Mouse (Mus musculus) liver, embryonic 12.5 days (tissue): ENCODE data around the gene Rimbp3. TPM values are rescaled to one million over a fixed set of nuclear protein-coding genes. Genes with fewer than 3 reads are reported as not detected.
"Not testable (repeated sequence)": the region's sequence is repeated elsewhere in the genome, so short reads cannot be mapped to it uniquely, and the experiment has no call there.

ENCODE experiments used
- ATAC-seq: fragments of 200-750 bp; cut with Nextera tagmentation; 2 replicates; pipeline ENCODE4 v1.8.0; 2017; ENCODE audit warnings: moderate number of reproducible peaks, mild to moderate bottlenecking, moderate library complexity
- H3K27ac ChIP-seq: fragments of 300-500 bp; sonication (generic); 2 replicates; pipeline ENCODE4 v1.5.1; 2016; ENCODE audit warnings: mild to moderate bottlenecking
- H3K27me3 ChIP-seq: fragments of 300-500 bp; sonication (generic); replicated peaks from 2 replicates; pipeline ENCODE4 v1.6.1; 2016; ENCODE audit warnings: mild to moderate bottlenecking, moderate library complexity
- H3K36me3 ChIP-seq: fragments of 300-500 bp; sonication (generic); 2 replicates; pipeline ENCODE4 v1.6.1; 2016; ENCODE audit warnings: mild to moderate bottlenecking, moderate library complexity
- H3K4me1 ChIP-seq: fragments of 300-500 bp; sonication (generic); 2 replicates; pipeline ENCODE4 v1.6.1; 2016
- H3K4me2 ChIP-seq: fragments of 300-500 bp; sonication (generic); 2 replicates; pipeline ENCODE4 v1.6.1; 2016; ENCODE audit warnings: mild to moderate bottlenecking, moderate library complexity
- H3K4me3 ChIP-seq: fragments of 300-500 bp; sonication (generic); 2 replicates; pipeline ENCODE4 v1.5.1; 2016; ENCODE audit warnings: mild to moderate bottlenecking, moderate library complexity
- H3K9ac ChIP-seq: fragments of 300-500 bp; sonication (generic); 2 replicates; pipeline ENCODE4 v1.6.1; 2016; ENCODE audit warnings: mild to moderate bottlenecking, moderate library complexity
- H3K9me3 ChIP-seq: fragments of 300-500 bp; sonication (generic); replicated peaks from 2 replicates; pipeline ENCODE4 v1.6.1; 2016; ENCODE audit warnings: mild to moderate bottlenecking, moderate library complexity
- WGBS: fragments of 180-500 bp; shearing (Covaris S2); methylation state at CpG from one replicate; pipeline ENCODE4 v1.1.7; 2016; ENCODE audit not compliant: insufficient replicate concordance; 5-methylcytosine and 5-hydroxymethylcytosine counted together
- polyA plus RNA-seq: library from polyadenylated mRNA; unstranded; fragments of >200 nt; fragmentation: Nextera tagmentation; extraction: Ambion mirVana; gene quantifications from 2 replicates; pipeline ENCODE4 v1.2.1, GENCODE M21; 2016

Gene Rimbp3
- 0.12 and 0.17 TPM in 2 replicates for polyA plus RNA-seq

GRCm38 (mm10) chr16:17208389-17209361 is at the start of gene Rimbp3:
Rimbp3 (plus strand) TSS chr16:17208603.
- no peaks in the 10 kb centered on the region for H3K9me3 ChIP-seq
- H3K4me3 ChIP-seq: peak within 1 kb of the TSS; percentile 69
- H3K27ac ChIP-seq: no peak within 1 kb of the TSS
- H3K4me2 ChIP-seq: peak within 1 kb of the TSS; percentile 99
- H3K4me1 ChIP-seq: peaks cover 27% of the 10 kb centered on the region
- H3K27me3 ChIP-seq: peaks cover 61% of the 10 kb centered on the region
- 1% methylated on average over 85 of the region's 85 CpGs for WGBS
- ATAC-seq: peak; percentile 68
- no peaks in the 10 kb centered on the region for H3K36me3 ChIP-seq
- peak within 1 kb of the TSS; percentile 64 for H3K9ac ChIP-seq

GRCm38 (mm10) chr16:17165478-17165877 is 42.9 kb upstream of the Rimbp3 start:
- not testable (repeated sequence) for H3K9ac ChIP-seq, H3K27ac ChIP-seq, H3K4me2 ChIP-seq, H3K9me3 ChIP-seq, H3K4me1 ChIP-seq, ATAC-seq, H3K27me3 ChIP-seq, H3K4me3 ChIP-seq
- peaks cover 76% of the 10 kb centered on the region for H3K36me3 ChIP-seq
- 71% methylated on average over 1 of the region's 1 CpGs for WGBS

GRCm38 (mm10) chr16:17167179-17167578 is 41.2 kb upstream of the Rimbp3 start:
- Histone ChIP-seq H3K9ac (no peak overlapping the region), H3K4me1 (no peaks in the 10 kb centered on the region), H3K4me3 (no peak overlapping the region), H3K27ac (no peak overlapping the region), H3K9me3 (no peaks in the 10 kb centered on the region), H3K36me3 (peaks cover 84% of the 10 kb centered on the region), H3K27me3 (no peaks in the 10 kb centered on the region), H3K4me2 (no peak overlapping the region)
- no peak for ATAC-seq

- Histone ChIP-seq H3K9ac (no peak overlapping the region), H3K36me3 (peaks cover 86% of the 10 kb centered on the region)
- no peak for ATAC-seq
These were observed 40.4 kb upstream of the Rimbp3 start for GRCm38 (mm10) chr16:17168049-17168448.

DNA sequence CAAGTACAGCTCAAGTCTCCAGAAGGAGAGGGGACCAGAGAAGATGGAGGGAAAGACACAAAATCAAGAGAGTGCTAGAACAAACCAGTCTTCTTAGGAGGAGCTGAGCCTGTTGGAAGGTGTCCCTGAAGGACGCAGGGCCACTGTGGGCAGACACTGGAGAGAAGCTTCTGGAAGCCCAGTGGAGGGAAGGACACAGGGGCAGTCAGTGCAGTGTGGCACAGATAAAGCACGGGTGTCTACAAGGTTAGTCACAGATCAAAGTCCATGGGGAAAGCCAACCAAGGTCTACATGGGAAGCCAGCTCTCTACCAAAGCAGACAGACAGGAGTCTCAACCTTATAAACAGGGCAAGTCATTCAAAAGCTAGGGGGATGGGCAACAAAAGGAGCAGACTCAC is 32.6 kb upstream of the Rimbp3 start:
- Histone ChIP-seq H3K9ac (no peak overlapping the region), H3K4me1 (peaks cover 25% of the 10 kb centered on the region), H3K36me3 (peaks cover 73% of the 10 kb centered on the region), H3K4me3 (no peak overlapping the region), H3K27me3 (no peaks in the 10 kb centered on the region), H3K27ac (no peak overlapping the region), H3K4me2 (no peak overlapping the region), H3K9me3 (no peaks in the 10 kb centered on the region)
- ATAC-seq: peak; percentile 28; the same call in 1 of the 2 replicates
- WGBS: 70% methylated on average over 2 of the region's 2 CpGs

More at GRCm38 (mm10) chr16:17168049-17168448, 40.4 kb upstream of the Rimbp3 start:
- Histone ChIP-seq H3K27ac (no peak overlapping the region), H3K4me2 (no peak overlapping the region), H3K27me3 (no peaks in the 10 kb centered on the region), H3K4me1 (no peaks in the 10 kb centered on the region), H3K9me3 (no peaks in the 10 kb centered on the region), H3K4me3 (no peak overlapping the region)
- 81% methylated on average over 5 of the region's 5 CpGs for WGBS

GRCm38 (mm10) chr16:17177623-17178170 is 30.7 kb upstream of the Rimbp3 start:
- Histone ChIP-seq H3K36me3 (peaks cover 54% of the 10 kb centered on the region), H3K9ac (no peak overlapping the region), H3K9me3 (no peaks in the 10 kb centered on the region), H3K27ac (no peak overlapping the region), H3K27me3 (no peaks in the 10 kb centered on the region), H3K4me2 (no peak overlapping the region), H3K4me3 (no peak overlapping the region), H3K4me1 (peaks cover 45% of the 10 kb centered on the region)
- 79% methylated on average over 1 of the region's 1 CpGs for WGBS
- ATAC-seq: no peak

- Histone ChIP-seq H3K9ac (no peak overlapping the region), H3K4me1 (peaks cover 49% of the 10 kb centered on the region), H3K4me3 (no peak overlapping the region), H3K4me2 (no peak overlapping the region), H3K27ac (no peak overlapping the region), H3K9me3 (no peaks in the 10 kb centered on the region), H3K27me3 (no peaks in the 10 kb centered on the region), H3K36me3 (peaks cover 39% of the 10 kb centered on the region)
- WGBS: 65% methylated on average over 3 of the region's 3 CpGs
- no peak for ATAC-seq
These were observed 28.7 kb upstream of the Rimbp3 start for GRCm38 (mm10) chr16:17179706-17180105.

GRCm38 (mm10) chr16:17181382-17181781 is 27.0 kb upstream of the Rimbp3 start:
- Histone ChIP-seq H3K27ac (no peak overlapping the region; the same call in 1 of the 2 replicates), H3K9ac (no peak overlapping the region), H3K36me3 (peaks cover 39% of the 10 kb centered on the region), H3K4me3 (no peak overlapping the region), H3K9me3 (no peaks in the 10 kb centered on the region), H3K4me2 (no peak overlapping the region), H3K4me1 (peaks cover 48% of the 10 kb centered on the region), H3K27me3 (no peaks in the 10 kb centered on the region)
- no peak for ATAC-seq
- 58% methylated on average over 4 of the region's 4 CpGs for WGBS

DNA sequence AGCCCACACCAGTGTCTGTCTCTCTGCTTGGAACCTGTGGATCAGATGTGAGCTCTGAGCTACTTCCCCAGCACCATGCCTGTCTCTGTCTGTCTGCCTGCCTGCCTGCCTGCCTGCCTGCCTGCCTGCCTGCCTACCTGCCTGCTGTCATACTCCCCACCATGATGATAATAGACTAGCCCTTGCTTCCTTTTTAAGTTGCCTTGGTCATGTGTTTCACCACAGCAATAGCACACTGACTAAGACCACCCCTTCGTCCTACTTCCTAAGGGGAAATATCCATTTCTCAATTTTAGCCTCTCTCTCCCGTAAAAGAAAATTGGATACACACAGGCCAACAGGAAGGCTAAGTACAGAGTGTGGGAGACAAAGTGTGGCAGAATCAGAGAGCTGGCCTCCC is 26.3 kb upstream of the Rimbp3 start:
- no peak for ATAC-seq
- H3K27ac ChIP-seq: no peak overlapping the region
- H3K4me2 ChIP-seq: no peak overlapping the region
- no peak overlapping the region for H3K9ac ChIP-seq
- H3K27me3 ChIP-seq: no peaks in the 10 kb centered on the region
- no peak overlapping the region for H3K4me3 ChIP-seq
- H3K9me3 ChIP-seq: no peaks in the 10 kb centered on the region
- peaks cover 38% of the 10 kb centered on the region for H3K36me3 ChIP-seq
- H3K4me1 ChIP-seq: peaks cover 43% of the 10 kb centered on the region
- 54% methylated on average over 2 of the region's 2 CpGs for WGBS

DNA sequence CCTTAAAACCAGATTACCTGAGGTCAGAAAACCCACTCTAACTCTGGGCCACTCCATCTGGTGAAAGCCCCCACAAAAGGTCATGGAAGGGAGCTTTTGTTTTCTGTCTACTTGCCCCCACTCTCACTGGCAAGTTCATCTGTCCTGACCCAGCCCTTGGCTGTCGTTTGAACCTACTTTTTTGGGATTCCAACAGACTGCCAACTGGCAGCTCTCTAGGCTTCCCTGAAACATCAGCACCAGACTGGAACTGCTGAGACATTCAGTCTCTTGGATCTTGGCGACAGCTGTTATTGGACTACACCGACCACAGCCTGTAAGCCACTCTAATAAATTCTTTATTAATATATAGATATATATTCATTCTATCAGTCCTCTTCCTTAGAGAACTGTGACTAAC is 25.4 kb upstream of the Rimbp3 start:
- H3K27ac ChIP-seq: no peak overlapping the region
- no peaks in the 10 kb centered on the region for H3K27me3 ChIP-seq
- no peak for ATAC-seq
- no peak overlapping the region for H3K4me2 ChIP-seq
- no peaks in the 10 kb centered on the region for H3K9me3 ChIP-seq
- WGBS: 80% methylated on average over 3 of the region's 3 CpGs
- H3K4me1 ChIP-seq: peaks cover 36% of the 10 kb centered on the region
- no peak overlapping the region for H3K9ac ChIP-seq
- no peak overlapping the region for H3K4me3 ChIP-seq
- H3K36me3 ChIP-seq: peaks cover 37% of the 10 kb centered on the region

GRCm38 (mm10) chr16:17185475-17185874 is 22.9 kb upstream of the Rimbp3 start:
- Histone ChIP-seq H3K36me3 (peaks cover 43% of the 10 kb centered on the region), H3K9ac (no peak overlapping the region), H3K4me3 (no peak overlapping the region), H3K4me2 (no peak overlapping the region), H3K4me1 (peaks cover 26% of the 10 kb centered on the region), H3K27me3 (no peaks in the 10 kb centered on the region), H3K9me3 (no peaks in the 10 kb centered on the region), H3K27ac (no peak overlapping the region)
- ATAC-seq: no peak

DNA sequence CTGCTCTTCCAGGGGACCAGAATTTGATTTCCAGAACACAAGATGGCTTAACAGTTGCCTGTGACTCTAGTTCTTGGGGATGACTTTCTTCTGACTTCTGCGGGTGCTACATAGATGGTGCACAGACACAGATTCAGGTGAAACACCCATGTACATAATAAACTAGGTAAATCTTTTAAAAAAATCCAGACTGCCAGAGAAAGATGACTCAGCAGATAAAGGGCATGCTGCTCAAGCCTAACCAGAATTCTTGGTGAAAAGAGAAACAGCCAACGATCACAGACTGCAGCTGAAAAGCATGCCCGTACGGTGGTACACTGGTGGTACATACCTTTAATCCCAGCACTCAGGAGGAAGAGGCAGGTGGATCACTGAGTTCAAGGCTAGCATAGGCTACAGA is 14.6 kb upstream of the Rimbp3 start:
- 88% methylated on average over 4 of the region's 4 CpGs for WGBS
- no peak overlapping the region for H3K9ac ChIP-seq
- no peak overlapping the region for H3K4me3 ChIP-seq
- H3K27me3 ChIP-seq: no peaks in the 10 kb centered on the region
- H3K4me2 ChIP-seq: no peak overlapping the region
- H3K9me3 ChIP-seq: no peaks in the 10 kb centered on the region
- no peak for ATAC-seq
- no peak overlapping the region for H3K27ac ChIP-seq
- H3K36me3 ChIP-seq: peaks cover 64% of the 10 kb centered on the region
- H3K4me1 ChIP-seq: peaks cover 29% of the 10 kb centered on the region
